Mouse (Mus musculus) c-Kit-negative CD71-positive TER-119-positive erythroid progenitor cells, embryonic 14.5 days (primary cell): Measurements from ENCODE around the gene Acvr1c.

Experiments used
- DNase-seq: peaks from one replicate; pipeline ENCODE4 v3.0.0-alpha.2; 2013; ENCODE audit warnings: low read depth, low spot score

Gene Acvr1c

GRCm38 (mm10) chr2:58282259-58282910 lies 75.3 kb downstream of the Acvr1c start:
- no peak for DNase-seq

- no peak for DNase-seq
Measured at GRCm38 (mm10) chr2:58281046-58281445, 76.6 kb downstream of the Acvr1c start.

DNA sequence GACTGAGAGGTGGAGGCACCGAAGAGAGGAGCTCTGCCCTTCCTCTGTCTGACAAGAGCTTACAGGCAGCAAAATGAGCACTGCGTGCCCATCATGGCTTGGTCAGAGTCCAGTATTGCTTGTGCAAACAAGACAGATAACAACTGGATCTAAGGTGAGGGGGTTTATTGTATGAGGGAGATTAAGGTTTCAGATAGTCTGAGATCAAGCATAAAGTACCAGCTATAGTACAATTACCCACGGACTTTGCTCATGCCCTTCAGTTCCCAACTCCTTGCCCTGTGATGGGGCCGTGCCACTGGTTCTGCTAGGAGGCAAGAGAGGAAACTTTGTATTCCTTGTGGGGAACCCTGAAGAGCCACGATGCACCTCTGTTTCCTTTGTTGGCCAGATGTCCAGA lies 78.5 kb downstream of the Acvr1c start:
- no peak for DNase-seq

DNA sequence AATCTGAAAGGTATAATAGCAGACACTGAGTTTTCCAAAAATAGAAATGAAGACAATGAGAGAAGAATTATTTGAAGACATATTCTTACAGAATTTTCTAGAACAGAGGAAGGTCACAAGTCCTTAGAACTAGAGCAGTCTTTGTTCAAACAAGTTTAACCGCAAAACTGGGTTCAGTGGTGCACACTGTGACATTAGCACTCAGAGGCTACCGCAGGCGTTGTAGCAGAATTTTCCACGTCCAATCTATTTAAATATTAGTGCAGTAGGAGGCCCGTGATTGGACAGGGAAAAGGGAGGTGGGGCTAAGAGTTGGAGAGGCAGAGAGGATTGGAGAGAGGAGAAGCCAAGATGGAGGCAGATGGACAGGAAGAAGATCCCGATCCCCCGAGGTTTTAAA lies 81.2 kb downstream of the Acvr1c start:
- no peak for DNase-seq

DNA sequence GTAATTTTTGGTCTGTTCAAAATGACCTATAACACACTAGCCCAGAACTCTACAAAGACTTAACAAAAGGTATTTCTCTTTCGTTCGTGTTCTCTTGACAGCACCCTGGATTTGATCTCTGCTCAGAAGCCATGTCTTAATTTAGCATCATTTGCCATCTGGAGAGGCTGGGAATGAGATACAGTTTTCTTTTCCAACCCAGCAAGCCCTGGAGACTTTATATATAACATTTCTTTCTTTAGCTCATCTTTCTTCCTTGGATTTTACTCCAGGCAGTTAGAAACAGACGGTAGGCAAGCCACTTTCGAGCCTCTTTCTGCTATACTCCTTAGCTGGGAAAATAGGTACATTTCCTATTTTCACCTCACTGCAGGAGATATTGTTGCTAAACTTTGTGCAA lies 117.1 kb downstream of the Acvr1c start:
- DNase-seq: no peak

DNA sequence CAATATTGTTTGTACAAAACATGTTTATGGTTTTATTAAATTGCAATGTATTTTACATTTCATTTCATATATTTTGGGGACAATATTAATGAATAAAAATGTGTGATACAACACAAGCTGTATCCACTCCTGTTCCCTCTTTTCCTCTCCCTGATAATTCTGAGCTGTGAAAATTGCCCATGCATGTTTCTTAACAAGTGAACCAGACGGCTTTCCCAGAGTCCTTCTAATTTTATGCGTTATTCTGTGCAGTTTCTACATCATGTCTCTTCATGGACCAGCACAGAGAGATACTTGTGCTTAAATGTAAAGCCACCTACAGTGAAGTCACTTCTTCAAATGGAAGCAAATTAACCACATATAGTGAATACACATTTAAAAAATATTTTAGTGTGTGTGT lies 120.2 kb downstream of the Acvr1c start:
- no peak for DNase-seq
